Mouse (Mus musculus): ENCODE data around the gene Sh3glb2. TPM values are rescaled to one million over a fixed set of nuclear protein-coding genes. Genes with fewer than 3 reads are reported as not detected.

Sh3glb2 gene
- polyA plus RNA-seq, 1 experiment from 2014 or later, result 106 TPM

DNA sequence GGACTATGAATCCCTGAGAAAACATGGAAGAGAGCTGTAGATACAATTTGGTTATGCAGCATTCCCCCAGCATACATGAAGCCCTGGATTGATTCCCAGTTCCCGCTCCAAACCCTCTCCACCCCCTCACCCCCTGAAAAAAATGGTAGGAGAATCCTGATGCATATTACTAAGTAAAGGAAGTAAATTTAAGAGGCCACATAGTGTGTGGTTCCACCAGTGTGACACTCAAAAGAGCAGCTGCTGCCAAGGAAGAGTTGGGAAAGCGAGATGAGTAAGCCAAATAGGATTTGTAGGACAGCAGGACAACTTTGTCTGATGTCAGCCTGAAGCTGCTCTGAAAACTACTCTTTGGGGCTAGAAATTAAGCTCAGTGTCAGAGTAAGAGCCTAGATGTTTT, 47.7 kb downstream of the Sh3glb2 start:
- ATAC-seq (no peak), DNase-seq (ENCODE audit: low spot score) (no peak)
- Histone ChIP-seq H3K9me3 (replicated peaks; ENCODE audit: control insufficient read depth, low read length) (no peaks in the 10 kb centered on the region), H3K27ac (ENCODE audit: low read depth, low read length) (no peak overlapping the region), H3K9ac (ENCODE audit: low read length) (no peak overlapping the region), H3K27me3 (replicated peaks; ENCODE audit: control insufficient read depth, insufficient read depth, low read length) (no peaks in the 10 kb centered on the region), H3K4me2 (ENCODE audit: low read length) (no peak overlapping the region), H3K36me3 (ENCODE audit: control insufficient read depth, insufficient read depth, low read length) (peaks cover 99% of the 10 kb centered on the region), H3K4me1 (ENCODE audit: control insufficient read depth, insufficient read depth, low read length) (no peaks in the 10 kb centered on the region), H3K4me3 (ENCODE audit: low read depth, low read length) (no peak overlapping the region)
- 88% methylated on average over 2 of the region's 2 CpGs for WGBS

DNA sequence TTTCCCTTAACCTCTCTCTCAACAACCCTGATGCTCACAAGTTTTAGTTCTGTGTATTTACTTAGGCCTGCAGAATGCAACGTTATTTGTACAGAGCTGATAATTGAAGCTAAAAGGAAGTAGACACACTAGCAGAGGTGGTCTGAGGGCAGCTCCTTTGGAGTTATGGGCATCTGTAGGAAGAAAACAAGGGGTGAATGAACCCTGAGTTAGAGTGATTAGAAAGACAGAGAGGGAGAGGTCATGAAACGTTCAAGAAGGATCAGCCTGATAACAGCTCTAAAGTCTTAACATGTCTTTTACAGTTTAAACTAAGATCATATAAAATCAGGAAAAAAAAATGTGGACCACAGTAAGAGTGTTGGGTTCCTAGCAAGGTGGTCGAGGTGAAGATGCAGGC, 49.8 kb downstream of the Sh3glb2 start:
- WGBS, result 89% methylated on average over 3 of the region's 3 CpGs
- Histone ChIP-seq H3K27me3 (replicated peaks; ENCODE audit: control insufficient read depth, insufficient read depth, low read length) (no peaks in the 10 kb centered on the region), H3K27ac (ENCODE audit: low read depth, low read length) (no peak overlapping the region), H3K9me3 (replicated peaks; ENCODE audit: control insufficient read depth, low read length) (no peaks in the 10 kb centered on the region), H3K9ac (ENCODE audit: low read length) (no peak overlapping the region), H3K4me1 (ENCODE audit: control insufficient read depth, insufficient read depth, low read length) (no peaks in the 10 kb centered on the region), H3K4me2 (ENCODE audit: low read length) (no peak overlapping the region), H3K4me3 (ENCODE audit: low read depth, low read length) (no peak overlapping the region), H3K36me3 (ENCODE audit: control insufficient read depth, insufficient read depth, low read length) (peaks cover 99% of the 10 kb centered on the region)
- no peak for ATAC-seq
- DNase-seq (ENCODE audit: low spot score), result no peak

DNA sequence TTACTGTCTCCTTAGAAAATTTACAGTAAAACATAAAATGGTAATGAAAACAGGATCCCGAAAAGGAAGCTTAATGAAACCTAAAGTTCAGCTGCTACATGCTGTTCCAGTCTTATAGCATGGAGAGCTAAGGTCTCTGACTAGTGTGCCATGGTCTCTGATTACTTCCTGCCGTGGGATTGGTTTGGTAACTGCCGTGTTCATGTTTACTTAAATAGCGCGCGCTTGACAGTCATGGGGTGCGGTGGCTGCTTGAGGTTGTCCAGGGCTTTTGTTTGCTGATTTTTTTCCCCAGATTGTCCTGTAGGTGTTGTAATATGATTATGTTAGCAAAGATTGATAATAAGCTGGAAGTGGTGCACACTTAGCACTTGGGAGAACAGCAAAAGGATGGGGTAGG, 53.0 kb downstream of the Sh3glb2 start:
- DNase-seq (ENCODE audit: low spot score) (no peak), ATAC-seq (no peak)
- Histone ChIP-seq H3K9ac (ENCODE audit: low read length) (no peak overlapping the region), H3K27me3 (replicated peaks; ENCODE audit: control insufficient read depth, insufficient read depth, low read length) (no peaks in the 10 kb centered on the region), H3K4me1 (ENCODE audit: control insufficient read depth, insufficient read depth, low read length) (no peaks in the 10 kb centered on the region), H3K4me2 (ENCODE audit: low read length) (no peak overlapping the region), H3K9me3 (replicated peaks; ENCODE audit: control insufficient read depth, low read length) (no peaks in the 10 kb centered on the region), H3K36me3 (ENCODE audit: control insufficient read depth, insufficient read depth, low read length) (peaks cover 100% of the 10 kb centered on the region), H3K27ac (ENCODE audit: low read depth, low read length) (no peak overlapping the region), H3K4me3 (ENCODE audit: low read depth, low read length) (no peak overlapping the region)
- 95% methylated on average over 7 of the region's 7 CpGs for WGBS

DNA sequence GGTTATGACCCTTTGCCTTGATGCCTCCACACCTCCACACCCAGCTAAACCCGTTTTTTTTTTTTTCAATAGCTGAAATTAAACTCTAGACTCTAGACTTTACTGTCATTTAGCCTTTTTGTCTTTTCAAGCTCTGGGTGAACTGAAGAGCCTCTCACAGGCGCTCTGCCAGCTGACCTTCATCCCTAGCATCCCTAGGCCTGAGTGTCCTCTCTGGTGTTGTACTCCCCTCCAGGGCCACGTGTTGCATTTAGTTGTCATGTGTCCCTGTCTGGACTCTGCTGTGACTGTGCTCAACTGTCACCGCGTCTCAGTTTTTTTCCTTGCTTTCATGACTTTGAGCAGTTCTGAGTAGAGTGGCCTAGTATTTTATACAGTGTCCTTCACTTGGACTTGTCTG, 59.2 kb downstream of the Sh3glb2 start:
- DNase-seq (ENCODE audit: low spot score) (no peak), ATAC-seq (no peak)
- Histone ChIP-seq H3K4me3 (ENCODE audit: low read depth, low read length) (no peak overlapping the region), H3K27me3 (replicated peaks; ENCODE audit: control insufficient read depth, insufficient read depth, low read length) (no peaks in the 10 kb centered on the region), H3K4me1 (ENCODE audit: control insufficient read depth, insufficient read depth, low read length) (no peaks in the 10 kb centered on the region), H3K27ac (ENCODE audit: low read depth, low read length) (no peak overlapping the region), H3K36me3 (ENCODE audit: control insufficient read depth, insufficient read depth, low read length) (peaks cover 83% of the 10 kb centered on the region), H3K9me3 (replicated peaks; ENCODE audit: control insufficient read depth, low read length) (no peaks in the 10 kb centered on the region), H3K9ac (ENCODE audit: low read length) (no peak overlapping the region), H3K4me2 (ENCODE audit: low read length) (no peak overlapping the region)
- WGBS, result 90% methylated on average over 5 of the region's 5 CpGs

DNA sequence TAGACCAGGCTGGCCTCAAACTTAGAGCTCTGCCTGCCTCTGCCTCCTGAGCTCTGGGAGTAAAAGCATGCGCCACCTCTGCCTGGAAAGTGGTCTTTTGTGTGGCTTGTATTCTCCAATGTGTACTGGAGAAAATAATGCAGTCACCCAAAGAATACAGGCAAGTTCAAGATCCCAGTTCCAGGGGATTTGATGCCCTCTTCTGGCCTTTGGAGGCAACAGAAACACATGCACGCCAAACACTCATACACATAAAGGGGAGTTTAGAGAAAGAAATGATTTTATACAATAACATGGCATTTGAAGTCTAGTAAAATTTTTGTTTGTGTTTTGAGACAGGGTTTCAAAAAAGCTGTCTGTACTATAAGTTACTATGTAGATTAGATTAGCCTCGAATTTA, 59.6 kb downstream of the Sh3glb2 start:
- no peaks in the 10 kb centered on the region for H3K4me1 ChIP-seq (ENCODE audit: control insufficient read depth, insufficient read depth, low read length)
- peaks cover 78% of the 10 kb centered on the region for H3K36me3 ChIP-seq (ENCODE audit: control insufficient read depth, insufficient read depth, low read length)
- WGBS, result 75% methylated on average over 3 of the region's 3 CpGs
- H3K4me3 ChIP-seq (ENCODE audit: low read depth, low read length), result no peak overlapping the region
- no peaks in the 10 kb centered on the region for H3K27me3 ChIP-seq (replicated peaks; ENCODE audit: control insufficient read depth, insufficient read depth, low read length)
- DNase-seq (ENCODE audit: low spot score) (no peak), ATAC-seq (no peak)
- H3K9ac ChIP-seq (ENCODE audit: low read length), result no peak overlapping the region
- no peak overlapping the region for H3K4me2 ChIP-seq (ENCODE audit: low read length)
- no peaks in the 10 kb centered on the region for H3K9me3 ChIP-seq (replicated peaks; ENCODE audit: control insufficient read depth, low read length)
- no peak overlapping the region for H3K27ac ChIP-seq (ENCODE audit: low read depth, low read length)

Small RNA genes within 50 kb of the gene (microRNA-seq; reads per million reads assigned to microRNA genes)
- not detected for gene Gm47292

Other genes starting within 250 kb of the Sh3glb2 start
- gene Zer1, start 234.8 kb downstream of the Sh3glb2 start, polyA plus RNA-seq (2014; fragmentation: Nextera tagmentation; extraction: Ambion mirVana), result 8.4 and 8.9 TPM in 2 replicates
- 16.4 and 17.0 TPM in 2 replicates for gene Tbc1d13, start 225.6 kb downstream of the Sh3glb2 start, polyA plus RNA-seq (2014; fragmentation: Nextera tagmentation; extraction: Ambion mirVana)
- 12.8 and 17.4 TPM in 2 replicates for gene Endog, start 187.8 kb downstream of the Sh3glb2 start, polyA plus RNA-seq (2014; fragmentation: Nextera tagmentation; extraction: Ambion mirVana)
- gene Spout1, start 180.9 kb downstream of the Sh3glb2 start, polyA plus RNA-seq (2014; fragmentation: Nextera tagmentation; extraction: Ambion mirVana), result 59.6 and 60.7 TPM in 2 replicates
- gene Kyat1, start 153.5 kb downstream of the Sh3glb2 start, polyA plus RNA-seq (2014; fragmentation: Nextera tagmentation; extraction: Ambion mirVana), result 16.5 and 17.7 TPM in 2 replicates
- 61.8 and 66.8 TPM in 2 replicates for gene Lrrc8a, start 121.6 kb downstream of the Sh3glb2 start, polyA plus RNA-seq (2014; fragmentation: Nextera tagmentation; extraction: Ambion mirVana)
- gene Gm28035, start 118.8 kb downstream of the Sh3glb2 start, polyA plus RNA-seq (2014; fragmentation: Nextera tagmentation; extraction: Ambion mirVana), result 0.34 and 0.56 TPM in 2 replicates
- 6.3 and 6.6 TPM in 2 replicates for gene Phyhd1, start 93.1 kb downstream of the Sh3glb2 start, polyA plus RNA-seq (2014; fragmentation: Nextera tagmentation; extraction: Ambion mirVana)
- gene Gm28038, start 78.3 kb downstream of the Sh3glb2 start, polyA plus RNA-seq (2014; fragmentation: Nextera tagmentation; extraction: Ambion mirVana), result not detected in 2 replicates
- 30.2 and 35.4 TPM in 2 replicates for gene Dolk, start 73.0 kb downstream of the Sh3glb2 start, polyA plus RNA-seq (2014; fragmentation: Nextera tagmentation; extraction: Ambion mirVana)
- 25.6 and 30.3 TPM in 2 replicates for gene Nup188, start 72.9 kb downstream of the Sh3glb2 start, polyA plus RNA-seq (2014; fragmentation: Nextera tagmentation; extraction: Ambion mirVana)
- 18.7 and 23.7 TPM in 2 replicates for gene Miga2, start 4.9 kb upstream of the Sh3glb2 start, polyA plus RNA-seq (2014; fragmentation: Nextera tagmentation; extraction: Ambion mirVana)
- 48.1 and 57.8 TPM in 2 replicates for gene Dolpp1, start 32.9 kb upstream of the Sh3glb2 start, polyA plus RNA-seq (2014; fragmentation: Nextera tagmentation; extraction: Ambion mirVana)
- gene Crat, start 56.5 kb upstream of the Sh3glb2 start, polyA plus RNA-seq (2014; fragmentation: Nextera tagmentation; extraction: Ambion mirVana), result 26.8 and 31.9 TPM in 2 replicates
- 66.6 and 88.4 TPM in 2 replicates for gene Ptpa, start 56.7 kb upstream of the Sh3glb2 start, polyA plus RNA-seq (2014; fragmentation: Nextera tagmentation; extraction: Ambion mirVana)
- gene Ier5l, start 114.9 kb upstream of the Sh3glb2 start, polyA plus RNA-seq (2014; fragmentation: Nextera tagmentation; extraction: Ambion mirVana), result 3.0 and 3.6 TPM in 2 replicates
- gene Cstad, start 235.7 kb upstream of the Sh3glb2 start, polyA plus RNA-seq (2014; fragmentation: Nextera tagmentation; extraction: Ambion mirVana), result 0.64 and 1.2 TPM in 2 replicates